Mouse (Mus musculus): ENCODE data around the gene Acbd5. TPM values are rescaled to one million over a fixed set of nuclear protein-coding genes. Genes with fewer than 3 reads are reported as not detected.

Gene Acbd5
- polyA plus RNA-seq, 1 experiment from 2014 or later = 53.2 TPM

DNA sequence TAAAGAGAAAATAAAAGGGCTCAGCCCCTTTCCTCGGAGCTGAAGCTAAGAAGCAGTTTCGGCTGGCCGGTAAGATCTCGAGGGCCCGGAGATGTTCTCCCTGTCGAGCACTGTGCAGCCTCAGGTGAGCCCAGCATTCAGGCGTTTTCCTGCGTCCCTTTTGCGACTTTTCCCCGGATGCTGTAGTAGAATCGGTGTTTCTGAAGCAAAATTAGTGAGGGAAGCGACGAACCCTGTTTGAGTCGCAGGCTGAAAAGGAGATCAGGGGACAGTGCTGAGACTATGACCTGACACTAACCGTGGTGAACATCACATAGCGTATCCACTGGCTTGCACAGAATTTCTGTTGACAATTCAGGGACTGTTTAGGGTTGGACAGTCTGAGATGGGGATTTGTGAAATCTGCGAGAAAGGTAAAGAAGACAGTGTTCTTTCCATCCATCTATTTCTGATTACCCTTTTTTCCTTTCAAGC is 88.7 kb downstream of the Acbd5 start:
- peak overlapping the region; percentile 76 for H3K9ac ChIP-seq (ENCODE audit: low read depth, low read length)
- H3K4me2 ChIP-seq (replicated peaks; ENCODE audit: low read depth, low read length) = peak overlapping the region; percentile 67
- no peaks in the 10 kb centered on the region for H3K27me3 ChIP-seq (ENCODE audit: control insufficient read depth, insufficient read depth, low read length)
- H3K4me1 ChIP-seq (replicated peaks; ENCODE audit: control insufficient read depth, insufficient read depth, low read length) = 0 out of 2 replicates have a peak, but pooled peaks cover 2% of the 10 kb centered on the region
- no peaks in the 10 kb centered on the region for H3K9me3 ChIP-seq (ENCODE audit: control insufficient read depth, low read length)
- no peaks in the 10 kb centered on the region for H3K36me3 ChIP-seq (ENCODE audit: control insufficient read depth, insufficient read depth, low read length)
- peak overlapping the region; percentile 96 for H3K27ac ChIP-seq (ENCODE audit: low read depth, low read length)
- DNase-seq (ENCODE audit: low spot score) = no peak
- ATAC-seq (ENCODE audit: low FRiP score) = peak; percentile 20; the same call in 1 of the 2 replicates
- under 1% methylated on average over 17 of the region's 17 CpGs for WGBS
- peak overlapping the region; percentile 80 for H3K4me3 ChIP-seq (ENCODE audit: low read depth, low read length)

Other genes starting within 250 kb of the Acbd5 start
- gene Pdss1, start 172.6 kb upstream of the Acbd5 start, polyA plus RNA-seq (2014; fragmentation: Nextera tagmentation; extraction: Ambion mirVana) = 25.5 and 26.9 TPM in 2 replicates
- gene Abi1, start 27.9 kb upstream of the Acbd5 start, polyA plus RNA-seq (2014; fragmentation: Nextera tagmentation; extraction: Ambion mirVana) = 40.9 and 48.4 TPM in 2 replicates
- 11.9 and 13.4 TPM in 2 replicates for gene Mastl, start 87.9 kb downstream of the Acbd5 start, polyA plus RNA-seq (2014; fragmentation: Nextera tagmentation; extraction: Ambion mirVana)
- 90.7 and 95.9 TPM in 2 replicates for gene Yme1l1, start 88.2 kb downstream of the Acbd5 start, polyA plus RNA-seq (2014; fragmentation: Nextera tagmentation; extraction: Ambion mirVana)
- gene 4931423N10Rik, start 139.3 kb downstream of the Acbd5 start, polyA plus RNA-seq (2014; fragmentation: Nextera tagmentation; extraction: Ambion mirVana) = not detected in 2 replicates